Mouse (Mus musculus) induced T-regulatory cell, adult 2 months (primary cell): Measurements from ENCODE around the gene Ppm1n.

Experiments
- DNase-seq: peaks from one replicate; pipeline ENCODE4 v3.0.0-alpha.2; 2012; ENCODE audit warnings: low read depth

The Ppm1n gene

GRCm38 (mm10) chr7:19247511-19247910 lies 32.4 kb downstream of the Ppm1n start:
- no peak for DNase-seq

- no peak for DNase-seq
Measured at GRCm38 (mm10) chr7:19246855-19247254, 33.0 kb downstream of the Ppm1n start.

DNA sequence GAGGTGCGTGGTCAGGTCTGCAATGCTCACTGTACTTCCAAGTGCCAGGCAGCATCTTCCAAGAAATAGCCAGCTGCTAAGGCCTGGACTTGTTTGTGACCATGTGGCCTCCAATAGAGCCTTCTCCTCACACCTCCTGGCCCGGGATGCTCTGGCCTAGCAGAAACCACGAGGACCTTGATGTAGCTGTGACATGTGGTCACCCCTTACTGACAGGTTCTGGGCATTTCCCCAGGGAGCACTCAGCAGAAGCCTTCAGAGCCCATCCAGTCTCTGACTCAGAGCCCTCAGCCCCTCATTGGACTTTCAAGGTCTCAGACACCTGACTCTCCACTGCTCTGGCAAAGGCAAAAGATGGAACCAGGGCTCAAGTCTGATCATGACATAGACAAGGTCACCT lies 34.8 kb downstream of the Ppm1n start:
- no peak for DNase-seq

GRCm38 (mm10) chr7:19243858-19244257 lies 36.0 kb downstream of the Ppm1n start:
- DNase-seq = no peak

GRCm38 (mm10) chr7:19242005-19242404 lies 37.9 kb downstream of the Ppm1n start:
- DNase-seq = no peak

DNA sequence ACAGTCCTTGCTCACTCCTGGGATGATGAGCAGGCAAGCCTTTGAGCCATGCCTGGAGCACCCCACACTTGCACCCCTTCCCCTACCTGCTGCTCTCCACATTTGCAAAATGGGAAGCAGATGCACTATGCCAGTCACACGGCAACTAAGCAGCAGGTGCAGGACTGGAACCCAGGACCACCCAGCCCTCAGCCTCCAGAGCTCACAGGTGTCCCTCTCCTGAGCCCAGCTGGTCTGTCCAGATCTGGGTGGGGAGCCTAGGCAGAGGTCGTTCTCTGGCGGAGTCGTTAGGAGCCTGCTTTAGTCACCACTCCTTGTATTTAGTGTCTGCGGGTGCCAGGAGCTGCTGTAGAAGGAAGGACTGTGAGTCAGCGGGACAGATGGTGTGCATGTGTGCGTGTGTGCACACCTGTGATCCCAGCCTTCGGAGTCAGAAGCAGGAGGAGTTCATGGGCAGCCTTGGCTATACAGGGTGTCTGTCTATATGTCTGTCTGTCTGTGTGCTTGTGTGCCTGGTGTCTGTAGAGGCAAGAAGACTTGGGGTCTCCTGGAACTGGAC lies 38.9 kb downstream of the Ppm1n start:
- no peak for DNase-seq

DNA sequence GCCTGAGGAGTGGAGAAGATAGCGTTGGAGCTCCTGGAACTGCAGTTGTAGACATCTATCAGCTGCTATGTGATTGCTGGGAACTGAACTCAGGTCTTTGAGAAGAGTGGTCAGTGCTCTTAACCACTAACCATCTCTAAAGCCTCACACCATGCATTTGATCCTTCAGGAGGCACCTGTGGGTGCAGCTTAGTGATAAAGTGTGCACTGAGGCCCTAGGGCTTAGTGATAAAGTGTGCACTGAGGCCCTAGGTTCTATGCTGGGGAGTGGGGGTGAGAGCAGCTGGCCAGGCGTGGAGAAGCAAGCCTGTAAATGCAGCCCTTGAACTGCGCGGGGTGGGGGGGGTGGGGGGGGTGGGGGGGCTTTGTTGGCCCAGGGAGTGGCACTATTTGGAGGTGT lies 39.9 kb downstream of the Ppm1n start:
- no peak for DNase-seq

GRCm38 (mm10) chr7:19239423-19239822 lies 40.4 kb downstream of the Ppm1n start:
- peak; percentile 93 for DNase-seq

DNA sequence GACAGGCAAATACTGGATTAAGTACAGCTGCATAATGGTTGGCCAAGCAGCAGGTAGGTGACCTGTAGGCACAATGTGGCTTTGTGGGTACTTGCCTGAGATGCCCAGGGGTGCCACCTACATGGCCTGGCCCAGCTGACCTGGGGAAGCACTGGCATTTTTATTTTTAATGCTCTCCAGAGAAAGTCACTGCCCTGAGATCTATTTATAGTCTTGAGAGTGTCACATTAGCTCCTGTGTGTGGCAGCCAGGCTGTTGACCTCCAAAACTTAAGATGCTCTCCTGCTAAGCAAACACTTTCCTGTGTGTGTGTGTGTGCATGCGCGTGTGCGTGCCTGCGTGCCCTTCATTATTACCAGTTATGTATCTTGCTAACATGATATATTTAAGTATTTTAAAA lies 41.5 kb downstream of the Ppm1n start:
- DNase-seq = no peak

DNA sequence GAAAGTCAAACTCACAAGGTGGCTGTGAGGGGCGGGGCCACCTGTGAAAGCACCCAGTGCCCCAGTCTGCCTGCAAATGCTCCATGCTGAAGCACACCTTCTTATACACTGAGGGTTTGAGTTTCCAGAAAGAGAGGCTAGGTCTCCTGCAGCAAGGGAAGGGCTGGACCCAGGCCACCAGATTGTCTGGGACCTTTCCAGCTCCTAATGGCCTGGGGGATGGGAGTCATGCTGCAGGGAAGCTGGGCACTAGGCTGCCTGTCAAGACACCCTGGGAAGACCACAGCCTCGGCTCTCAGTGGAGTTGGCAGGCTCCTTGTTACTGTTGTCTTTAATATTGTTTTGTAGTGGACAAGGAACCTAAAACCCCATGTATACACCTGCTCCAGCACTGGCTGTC lies 43.5 kb downstream of the Ppm1n start:
- no peak for DNase-seq

GRCm38 (mm10) chr7:19235092-19235671 lies 44.7 kb downstream of the Ppm1n start:
- no peak for DNase-seq

- DNase-seq = no peak
Measured at GRCm38 (mm10) chr7:19234652-19235051, 45.2 kb downstream of the Ppm1n start.

DNA sequence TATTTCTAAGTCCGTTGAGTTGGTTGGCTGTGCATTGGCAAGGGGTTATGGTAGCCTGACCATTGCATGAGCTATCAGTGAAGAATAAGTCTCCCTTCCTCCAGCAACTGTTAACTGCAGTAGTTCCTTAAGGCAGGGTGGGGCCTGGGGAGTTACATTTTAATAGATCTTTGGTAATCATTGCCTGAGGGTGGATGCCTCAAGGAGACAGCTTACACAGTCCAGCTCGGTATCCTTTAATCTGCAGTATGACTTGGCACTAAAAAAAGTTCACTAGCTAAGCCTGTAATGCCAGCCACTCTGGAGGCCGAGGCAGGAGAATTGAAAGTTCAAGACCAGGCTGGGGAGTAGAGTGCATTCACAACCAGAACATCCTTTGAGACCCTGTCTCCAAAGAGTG lies 48.0 kb downstream of the Ppm1n start:
- DNase-seq = no peak

DNA sequence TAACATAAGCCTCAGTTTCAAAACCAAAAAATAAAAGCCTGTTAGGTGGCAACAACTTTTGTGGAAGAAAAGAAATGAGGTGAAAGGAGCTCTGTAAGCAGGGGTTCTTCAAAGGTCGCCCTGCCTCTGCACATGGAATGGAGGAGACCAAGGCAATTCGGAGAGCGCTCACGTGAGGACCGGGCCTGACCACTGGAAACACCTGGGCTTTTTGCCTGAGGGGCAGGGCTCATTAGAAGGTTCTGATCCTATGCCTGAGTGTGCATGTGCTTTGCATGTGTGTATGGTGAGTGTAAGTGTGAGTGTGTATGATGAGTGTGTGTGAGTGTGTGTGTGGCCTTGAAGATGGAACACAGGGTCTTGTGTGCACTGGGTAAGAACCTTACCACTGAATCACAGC lies 49.0 kb downstream of the Ppm1n start:
- DNase-seq = no peak

- no peak for DNase-seq
Measured at GRCm38 (mm10) chr7:19230041-19230580, 49.8 kb downstream of the Ppm1n start.

GRCm38 (mm10) chr7:19229404-19229803 lies 50.5 kb downstream of the Ppm1n start:
- no peak for DNase-seq

DNA sequence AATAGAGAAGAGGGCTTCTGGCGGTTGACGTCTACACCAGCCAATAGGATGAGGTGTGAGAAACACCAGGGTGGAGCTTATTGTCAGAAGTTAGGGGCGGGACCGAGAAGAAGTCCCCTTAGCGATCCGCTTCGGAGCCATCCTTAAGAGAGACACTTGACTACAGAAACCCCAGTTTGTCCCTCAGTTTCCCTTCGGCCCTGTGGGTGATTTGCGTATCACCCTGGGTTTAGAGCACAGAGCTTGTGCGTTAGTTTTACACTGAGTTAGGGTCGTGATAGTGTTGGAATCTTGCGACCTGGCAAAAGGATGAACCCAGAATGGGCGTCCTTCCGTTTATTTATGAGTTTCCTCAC lies 51.1 kb downstream of the Ppm1n start:
- no peak for DNase-seq

- peak; percentile 100 for DNase-seq
Measured at GRCm38 (mm10) chr7:19227883-19228792, 51.7 kb downstream of the Ppm1n start, which contains the start of gene Opa3. Gene Opa3 (plus strand): TSS chr7:19228334.

- DNase-seq = peak; percentile 82
Measured at GRCm38 (mm10) chr7:19226817-19227797, 52.8 kb downstream of the Ppm1n start.
